Mouse (Mus musculus): ENCODE results near the gene Dgkq. TPM values are rescaled to one million over a fixed set of nuclear protein-coding genes. Genes with fewer than 3 reads are reported as not detected.

The Dgkq gene
- polyA plus RNA-seq, 1 experiment from 2014 or later: 28.7 TPM

DNA sequence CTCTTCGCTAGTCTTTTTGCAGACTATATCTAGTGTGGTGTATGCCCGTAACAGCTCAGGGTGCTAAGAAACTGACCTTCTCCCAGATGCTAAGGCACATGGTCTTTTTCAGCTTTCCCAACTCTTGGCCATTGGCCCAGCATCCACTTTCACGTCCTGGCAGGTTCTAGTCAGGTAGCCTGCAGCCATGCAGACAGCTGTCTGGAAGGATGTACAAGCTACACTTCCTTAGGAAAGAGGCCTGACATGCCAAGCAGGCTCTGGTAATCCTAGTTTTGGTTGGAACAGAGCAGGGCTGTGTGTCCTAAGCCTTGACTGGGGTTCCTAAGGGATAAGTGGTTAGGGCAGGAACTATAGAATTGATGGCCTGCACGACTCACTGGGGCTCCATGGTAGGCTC, 6.7 kb downstream of the Dgkq start:
- H3K9ac ChIP-seq (replicated peaks; ENCODE audit: low read depth, low read length): no peak overlapping the region
- no peaks in the 10 kb centered on the region for H3K9me3 ChIP-seq (ENCODE audit: control insufficient read depth, low read length)
- 91% methylated on average over 4 of the region's 4 CpGs for WGBS
- no peak overlapping the region for H3K4me2 ChIP-seq (ENCODE audit: low read depth, low read length)
- no peaks in the 10 kb centered on the region for H3K36me3 ChIP-seq (ENCODE audit: control insufficient read depth, insufficient read depth, low read length)
- no peak for ATAC-seq (ENCODE audit: low read depth)
- H3K4me3 ChIP-seq (ENCODE audit: low read depth, low read length): no peak overlapping the region
- no peaks in the 10 kb centered on the region for H3K27me3 ChIP-seq (ENCODE audit: control insufficient read depth, insufficient read depth, low read length)
- no peak overlapping the region for H3K27ac ChIP-seq (ENCODE audit: low read depth, low read length)
- H3K4me1 ChIP-seq (ENCODE audit: control insufficient read depth, insufficient read depth, low read length): peaks cover 14% of the 10 kb centered on the region; the same call in 1 of the 2 replicates

DNA sequence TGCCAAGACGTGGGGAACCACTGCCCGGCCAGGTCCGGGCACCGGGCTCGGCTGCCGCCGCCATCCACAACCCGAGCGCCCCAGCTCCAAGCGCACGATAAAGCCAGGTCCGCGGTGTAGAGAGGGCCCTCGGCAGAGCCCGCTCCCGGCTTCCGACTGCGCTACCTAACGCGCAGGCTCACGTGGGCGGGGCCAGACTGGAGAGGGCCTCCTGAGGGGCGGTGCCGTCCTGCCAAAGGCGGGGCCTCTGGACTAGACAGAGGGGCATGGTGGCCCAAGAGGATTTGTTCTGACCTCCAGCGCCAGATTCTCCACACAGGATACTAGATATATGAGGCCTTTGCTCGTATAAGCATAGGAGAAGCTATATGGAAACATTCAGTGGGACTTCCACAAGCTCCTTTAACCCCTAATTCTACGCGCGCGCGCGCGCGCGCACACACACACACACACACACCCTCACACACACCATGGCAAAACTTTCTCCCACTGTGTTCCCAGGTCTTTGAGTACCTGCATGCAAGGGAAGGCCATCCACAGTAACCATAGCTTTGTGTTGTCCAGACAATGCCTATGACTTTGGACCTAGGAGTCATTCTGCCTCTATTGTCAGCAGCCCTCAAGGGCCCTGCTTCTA, 8.7 kb downstream of the Dgkq start:
- ATAC-seq (ENCODE audit: low read depth): peak; percentile 97
- H3K36me3 ChIP-seq (ENCODE audit: control insufficient read depth, insufficient read depth, low read length): peaks cover 2% of the 10 kb centered on the region; the same call in 1 of the 2 replicates
- 12% methylated on average over 36 of the region's 36 CpGs for WGBS
- no peak overlapping the region for H3K27ac ChIP-seq (ENCODE audit: low read depth, low read length)
- peak overlapping the region; percentile 77 for H3K9ac ChIP-seq (replicated peaks; ENCODE audit: low read depth, low read length)
- no peaks in the 10 kb centered on the region for H3K9me3 ChIP-seq (ENCODE audit: control insufficient read depth, low read length)
- H3K27me3 ChIP-seq (ENCODE audit: control insufficient read depth, insufficient read depth, low read length): no peaks in the 10 kb centered on the region
- H3K4me3 ChIP-seq (ENCODE audit: low read depth, low read length): peak overlapping the region; percentile 79
- peaks cover 14% of the 10 kb centered on the region; the same call in 1 of the 2 replicates for H3K4me1 ChIP-seq (ENCODE audit: control insufficient read depth, insufficient read depth, low read length)
- H3K4me2 ChIP-seq (ENCODE audit: low read depth, low read length): peak overlapping the region; percentile 85

DNA sequence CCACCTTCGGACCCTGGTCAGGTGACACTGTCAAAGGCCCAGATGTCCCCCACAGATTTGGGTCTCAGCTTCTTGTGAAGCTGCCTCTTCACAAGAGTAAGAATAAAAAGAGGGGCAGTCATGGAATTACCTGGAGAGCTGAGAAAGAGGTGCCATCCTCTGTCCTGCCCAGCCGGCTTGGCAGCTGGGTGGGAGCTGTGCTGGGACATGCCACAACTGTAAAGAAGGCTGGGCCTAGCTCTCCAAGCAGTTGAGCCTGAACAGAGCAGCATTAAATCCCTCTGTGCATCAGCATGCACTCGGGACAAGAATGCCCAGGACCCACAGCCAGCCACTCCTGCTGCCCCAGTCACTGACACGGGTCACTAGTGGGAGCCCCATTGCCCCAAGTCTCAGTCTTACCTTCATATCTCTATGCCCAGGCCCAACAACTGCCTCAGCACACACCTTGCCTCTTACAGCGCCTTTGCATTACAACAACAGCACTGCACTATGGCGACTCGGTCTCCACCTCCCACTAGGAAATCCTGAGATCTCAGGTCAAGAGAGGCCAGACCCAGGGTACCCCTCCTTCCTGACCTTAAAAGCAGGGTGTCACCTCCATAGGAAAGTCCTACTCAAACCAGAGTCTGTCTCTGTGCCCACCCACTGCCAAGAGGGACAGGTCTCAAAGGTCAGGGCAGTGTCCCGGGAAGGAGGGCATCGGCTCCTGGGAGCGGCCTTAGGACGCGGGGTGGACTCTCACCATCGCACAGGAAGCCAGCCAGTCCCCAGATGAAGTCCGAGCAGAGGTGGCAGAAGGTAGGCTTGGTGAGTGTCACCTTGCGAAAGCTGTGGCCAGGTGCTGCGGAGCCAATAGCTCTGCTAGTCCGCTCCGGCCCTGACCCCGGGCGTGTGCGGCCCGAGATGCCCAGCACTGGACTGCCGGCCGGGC, 9.5 kb downstream of the Dgkq start, which contains the start of gene Idua:
Idua (plus strand) TSS at position 634 of the 934 bp plus-strand sequence.
- Histone ChIP-seq H3K4me2 (ENCODE audit: low read depth, low read length) (peak within 1 kb of the TSS; percentile 85), H3K9me3 (ENCODE audit: control insufficient read depth, low read length) (no peaks in the 10 kb centered on the region), H3K27ac (ENCODE audit: low read depth, low read length) (no peak within 1 kb of the TSS), H3K36me3 (ENCODE audit: control insufficient read depth, insufficient read depth, low read length) (peaks cover 9% of the 10 kb centered on the region), H3K4me3 (ENCODE audit: low read depth, low read length) (peak within 1 kb of the TSS; percentile 79), H3K4me1 (ENCODE audit: control insufficient read depth, insufficient read depth, low read length) (peaks cover 14% of the 10 kb centered on the region; the same call in 1 of the 2 replicates), H3K27me3 (ENCODE audit: control insufficient read depth, insufficient read depth, low read length) (no peaks in the 10 kb centered on the region), H3K9ac (replicated peaks; ENCODE audit: low read depth, low read length) (peak within 1 kb of the TSS; percentile 77)
- ATAC-seq (ENCODE audit: low read depth): peak; percentile 32
- 12% methylated on average over 24 of the region's 24 CpGs for WGBS

DNA sequence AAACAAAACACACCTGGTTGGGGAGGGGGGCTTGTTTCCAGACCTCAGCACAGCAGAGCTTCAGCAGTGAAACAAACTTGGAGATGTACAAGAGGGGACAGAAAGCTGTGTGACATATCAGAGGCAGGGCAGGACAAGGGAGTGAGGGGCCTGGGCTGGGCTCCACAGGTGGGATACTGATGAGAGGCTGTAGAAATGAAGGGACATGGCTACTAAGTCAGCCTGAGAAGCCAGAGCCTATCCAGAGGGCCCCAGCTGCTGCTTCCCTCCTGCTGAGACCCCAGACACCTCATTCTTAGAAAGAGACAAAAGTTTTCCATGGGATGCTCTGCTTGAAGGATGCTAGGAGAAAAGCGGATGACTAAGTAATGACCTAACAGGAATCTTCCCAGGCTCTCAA, 10.9 kb downstream of the Dgkq start:
- no peaks in the 10 kb centered on the region for H3K9me3 ChIP-seq (ENCODE audit: control insufficient read depth, low read length)
- WGBS: 88% methylated on average over 1 of the region's 1 CpGs
- ATAC-seq (ENCODE audit: low read depth): no peak
- peaks cover 23% of the 10 kb centered on the region for H3K36me3 ChIP-seq (ENCODE audit: control insufficient read depth, insufficient read depth, low read length)
- no peak overlapping the region for H3K4me2 ChIP-seq (ENCODE audit: low read depth, low read length)
- no peak overlapping the region for H3K27ac ChIP-seq (ENCODE audit: low read depth, low read length)
- H3K27me3 ChIP-seq (ENCODE audit: control insufficient read depth, insufficient read depth, low read length): no peaks in the 10 kb centered on the region
- no peak overlapping the region for H3K9ac ChIP-seq (replicated peaks; ENCODE audit: low read depth, low read length)
- peaks cover 14% of the 10 kb centered on the region; the same call in 1 of the 2 replicates for H3K4me1 ChIP-seq (ENCODE audit: control insufficient read depth, insufficient read depth, low read length)
- no peak overlapping the region for H3K4me3 ChIP-seq (ENCODE audit: low read depth, low read length)

DNA sequence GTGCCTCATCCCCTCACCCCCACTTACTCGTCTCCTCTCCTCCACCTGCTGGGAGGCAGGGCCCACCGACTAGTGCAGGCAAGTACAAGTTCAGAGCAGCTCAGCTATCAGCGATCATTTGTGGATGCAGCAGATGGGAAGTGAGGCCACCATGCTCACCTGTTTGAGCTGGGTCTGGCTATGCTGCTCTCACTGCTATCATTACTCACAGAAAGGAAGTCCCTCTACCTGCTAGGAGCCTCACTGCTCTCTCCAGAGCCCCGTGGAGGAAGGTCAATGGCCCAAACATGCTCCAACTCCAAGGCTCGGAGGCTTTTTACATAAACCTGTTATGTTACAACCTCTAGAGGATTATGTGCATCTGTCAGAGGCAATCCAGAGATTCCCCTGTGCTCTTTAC, 12.1 kb downstream of the Dgkq start:
- Histone ChIP-seq H3K27ac (ENCODE audit: low read depth, low read length) (no peak overlapping the region), H3K9ac (replicated peaks; ENCODE audit: low read depth, low read length) (no peak overlapping the region), H3K4me3 (ENCODE audit: low read depth, low read length) (no peak overlapping the region), H3K4me2 (ENCODE audit: low read depth, low read length) (no peak overlapping the region), H3K4me1 (ENCODE audit: control insufficient read depth, insufficient read depth, low read length) (peaks cover 14% of the 10 kb centered on the region; the same call in 1 of the 2 replicates), H3K27me3 (ENCODE audit: control insufficient read depth, insufficient read depth, low read length) (no peaks in the 10 kb centered on the region), H3K36me3 (ENCODE audit: control insufficient read depth, insufficient read depth, low read length) (peaks cover 30% of the 10 kb centered on the region), H3K9me3 (ENCODE audit: control insufficient read depth, low read length) (no peaks in the 10 kb centered on the region)
- 82% methylated on average over 5 of the region's 5 CpGs for WGBS
- ATAC-seq (ENCODE audit: low read depth): no peak

DNA sequence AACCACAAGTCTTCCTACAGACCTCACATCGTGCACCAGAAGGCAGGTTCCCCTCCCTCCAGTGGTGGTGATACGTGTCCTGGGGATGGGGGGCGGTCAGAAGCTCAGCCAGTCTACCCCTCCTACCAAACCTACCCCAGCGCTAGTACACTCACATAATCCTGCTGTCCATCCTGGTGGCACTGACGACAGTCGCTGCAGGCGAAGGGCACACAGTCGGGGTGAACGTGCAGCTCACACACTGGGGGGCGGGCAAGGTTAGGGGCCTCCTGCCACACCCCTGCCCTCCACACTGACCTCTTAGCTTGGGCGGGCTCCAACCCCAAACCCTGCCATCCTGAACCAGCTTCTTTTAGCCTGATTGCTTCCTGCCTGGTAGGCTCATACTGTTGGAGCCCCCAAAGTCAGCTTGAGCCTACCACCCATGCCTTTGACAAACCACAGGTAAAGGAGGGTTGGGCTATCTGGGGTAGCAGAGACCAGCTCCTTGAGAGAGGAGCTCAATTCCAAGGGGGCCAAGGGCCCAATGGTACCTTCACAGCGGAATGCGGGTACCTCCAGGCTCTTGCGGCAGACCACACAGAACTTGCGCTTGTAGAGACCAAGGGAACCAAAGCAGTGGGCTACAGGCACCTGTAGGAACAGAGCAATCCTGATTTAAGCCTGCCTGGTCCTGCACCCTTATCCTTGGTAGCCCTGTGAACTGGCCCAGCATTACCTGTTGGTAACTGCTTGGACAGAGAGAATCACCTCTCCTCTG, 13.4 kb downstream of the Dgkq start:
- Histone ChIP-seq H3K36me3 (ENCODE audit: control insufficient read depth, insufficient read depth, low read length) (peaks cover 30% of the 10 kb centered on the region), H3K4me1 (ENCODE audit: control insufficient read depth, insufficient read depth, low read length) (peaks cover 14% of the 10 kb centered on the region; the same call in 1 of the 2 replicates), H3K4me3 (ENCODE audit: low read depth, low read length) (no peak overlapping the region), H3K27ac (ENCODE audit: low read depth, low read length) (no peak overlapping the region), H3K9me3 (ENCODE audit: control insufficient read depth, low read length) (no peaks in the 10 kb centered on the region), H3K9ac (replicated peaks; ENCODE audit: low read depth, low read length) (no peak overlapping the region), H3K4me2 (ENCODE audit: low read depth, low read length) (no peak overlapping the region), H3K27me3 (ENCODE audit: control insufficient read depth, insufficient read depth, low read length) (no peaks in the 10 kb centered on the region)
- WGBS: 95% methylated on average over 15 of the region's 15 CpGs
- ATAC-seq (ENCODE audit: low read depth): no peak

DNA sequence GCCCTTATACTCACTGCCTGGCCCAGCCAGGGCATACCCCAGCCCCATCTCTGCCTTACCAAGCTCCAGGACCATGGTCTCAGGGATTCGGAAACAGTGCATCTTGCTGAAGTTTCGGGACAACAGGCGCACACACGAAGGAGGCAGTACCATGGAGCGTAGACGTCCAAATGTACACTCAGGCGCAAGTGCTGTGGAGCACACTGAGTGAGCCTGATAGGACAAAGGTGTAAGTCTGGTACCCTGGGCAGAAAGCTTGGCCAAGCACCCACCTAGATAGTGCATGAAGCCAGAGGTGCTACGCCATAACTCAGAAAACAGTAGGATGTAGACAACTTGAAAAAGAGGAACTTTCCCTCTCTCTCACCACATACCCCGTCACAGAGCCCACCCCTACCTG, 14.1 kb downstream of the Dgkq start:
- no peak overlapping the region for H3K4me2 ChIP-seq (ENCODE audit: low read depth, low read length)
- H3K27ac ChIP-seq (ENCODE audit: low read depth, low read length): no peak overlapping the region
- ATAC-seq (ENCODE audit: low read depth): no peak
- H3K4me3 ChIP-seq (ENCODE audit: low read depth, low read length): no peak overlapping the region
- H3K27me3 ChIP-seq (ENCODE audit: control insufficient read depth, insufficient read depth, low read length): no peaks in the 10 kb centered on the region
- no peak overlapping the region for H3K9ac ChIP-seq (replicated peaks; ENCODE audit: low read depth, low read length)
- WGBS: 96% methylated on average over 9 of the region's 9 CpGs
- H3K36me3 ChIP-seq (ENCODE audit: control insufficient read depth, insufficient read depth, low read length): peaks cover 34% of the 10 kb centered on the region
- no peaks in the 10 kb centered on the region for H3K9me3 ChIP-seq (ENCODE audit: control insufficient read depth, low read length)
- H3K4me1 ChIP-seq (ENCODE audit: control insufficient read depth, insufficient read depth, low read length): peaks cover 14% of the 10 kb centered on the region; the same call in 1 of the 2 replicates

DNA sequence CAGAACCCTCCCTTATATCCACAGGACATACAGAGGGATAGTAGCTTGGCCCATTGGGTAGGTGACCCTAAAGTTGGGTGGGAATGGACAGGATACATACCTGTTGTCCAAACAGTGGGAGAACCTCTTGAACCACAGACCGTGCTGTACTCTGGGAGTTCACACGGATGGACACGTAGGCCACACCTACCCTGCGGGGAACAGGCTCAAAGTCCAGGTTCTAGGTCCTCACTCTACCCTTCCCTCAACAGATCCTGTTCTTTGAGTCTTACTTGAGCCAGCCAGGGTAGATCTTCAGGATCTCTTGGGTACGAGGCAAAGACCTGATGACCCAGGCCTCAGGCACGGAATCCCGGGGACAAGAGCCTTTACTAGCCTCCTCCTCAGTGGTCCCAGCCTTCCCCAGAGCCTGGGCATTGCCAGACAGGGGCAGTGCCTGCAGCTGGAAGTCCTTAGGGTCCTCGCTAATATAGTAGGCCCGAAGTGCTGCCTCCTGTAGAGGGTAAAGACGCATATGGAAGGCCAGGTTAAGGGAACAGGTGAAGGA, 15.0 kb downstream of the Dgkq start:
- Histone ChIP-seq H3K4me3 (ENCODE audit: low read depth, low read length) (no peak overlapping the region), H3K36me3 (ENCODE audit: control insufficient read depth, insufficient read depth, low read length) (peaks cover 38% of the 10 kb centered on the region), H3K27ac (ENCODE audit: low read depth, low read length) (no peak overlapping the region), H3K4me2 (ENCODE audit: low read depth, low read length) (no peak overlapping the region), H3K4me1 (ENCODE audit: control insufficient read depth, insufficient read depth, low read length) (peaks cover 7% of the 10 kb centered on the region; the same call in 1 of the 2 replicates), H3K9ac (replicated peaks; ENCODE audit: low read depth, low read length) (no peak overlapping the region), H3K9me3 (ENCODE audit: control insufficient read depth, low read length) (no peaks in the 10 kb centered on the region), H3K27me3 (ENCODE audit: control insufficient read depth, insufficient read depth, low read length) (no peaks in the 10 kb centered on the region)
- ATAC-seq (ENCODE audit: low read depth): no peak
- WGBS: 97% methylated on average over 10 of the region's 10 CpGs

Data from neural tube, embryonic 14.5 days (tissue).